Mouse (Mus musculus) megakaryocyte-erythroid progenitor cell, adult 5-6 weeks (primary cell): ENCODE results near the gene Lmx1a. TPM values are rescaled to one million over a fixed set of nuclear protein-coding genes. Genes with fewer than 3 reads are reported as not detected.
A peak's percentile ranks its signal among the peaks of the same experiment; 100 is the strongest.

Experiments
- ATAC-seq: replicated peaks from 2 replicates; pipeline ENCODE4 v1.8.0; 2016; ENCODE audit warnings: mild to moderate bottlenecking, inconsistent platforms; ENCODE audit not compliant: severe bottlenecking, poor library complexity, low FRiP score, low TSS enrichment
- total RNA-seq, 2 experiments: library from RNA; stranded (forward) in 1 of 2; stranded (reverse) in 1 of 2; fragments of 200-1000, 215-1000 nt in 1 of 2; fragments of >200 nt in 1 of 2; fragmentation: Nextera tagmentation in 1 of 2; gene quantifications; 2 replicates each; pipeline ENCODE4 v1.2.3; 2014 to 2017

The Lmx1a gene
- total RNA-seq, 2 experiments from 2014 or later = not detected

GRCm38 (mm10) chr1:167770457-167770856 lies 81.4 kb downstream of the Lmx1a start:
- no peak for ATAC-seq

GRCm38 (mm10) chr1:167779766-167780488 lies 90.9 kb downstream of the Lmx1a start:
- ATAC-seq = no peak

GRCm38 (mm10) chr1:167781787-167782484 lies 92.9 kb downstream of the Lmx1a start:
- ATAC-seq = peak; percentile 47; the same call in 1 of the 2 replicates

GRCm38 (mm10) chr1:167784067-167784466 lies 95.0 kb downstream of the Lmx1a start:
- no peak for ATAC-seq

GRCm38 (mm10) chr1:167788684-167789413 lies 99.8 kb downstream of the Lmx1a start:
- ATAC-seq = no peak

- ATAC-seq = no peak
Observed at GRCm38 (mm10) chr1:167789448-167789847, 100.4 kb downstream of the Lmx1a start.

GRCm38 (mm10) chr1:167790688-167791087 lies 101.7 kb downstream of the Lmx1a start:
- ATAC-seq = no peak

GRCm38 (mm10) chr1:167791221-167791620 lies 102.2 kb downstream of the Lmx1a start:
- no peak for ATAC-seq

GRCm38 (mm10) chr1:167801923-167802322 lies 112.9 kb downstream of the Lmx1a start:
- no peak for ATAC-seq

- ATAC-seq = no peak
Observed at GRCm38 (mm10) chr1:167802510-167803271, 113.7 kb downstream of the Lmx1a start.

- no peak for ATAC-seq
Observed at GRCm38 (mm10) chr1:167803351-167803981, 114.4 kb downstream of the Lmx1a start.

- no peak for ATAC-seq
Observed at GRCm38 (mm10) chr1:167804836-167805235, 115.8 kb downstream of the Lmx1a start.

GRCm38 (mm10) chr1:167811141-167811540 lies 122.1 kb downstream of the Lmx1a start:
- no peak for ATAC-seq

GRCm38 (mm10) chr1:167815166-167815565 lies 126.1 kb downstream of the Lmx1a start:
- ATAC-seq = no peak

GRCm38 (mm10) chr1:167817028-167817427 lies 128.0 kb downstream of the Lmx1a start:
- ATAC-seq = no peak

GRCm38 (mm10) chr1:167817616-167818015 lies 128.6 kb downstream of the Lmx1a start:
- ATAC-seq = no peak

GRCm38 (mm10) chr1:167820031-167820430 lies 131.0 kb downstream of the Lmx1a start:
- no peak for ATAC-seq

GRCm38 (mm10) chr1:167821125-167821524 lies 132.1 kb downstream of the Lmx1a start:
- no peak for ATAC-seq

- ATAC-seq = no peak
Observed at GRCm38 (mm10) chr1:167830291-167830690, 141.3 kb downstream of the Lmx1a start.
